Mouse (Mus musculus): Measurements from ENCODE around the gene Mrtfa.

DNA sequence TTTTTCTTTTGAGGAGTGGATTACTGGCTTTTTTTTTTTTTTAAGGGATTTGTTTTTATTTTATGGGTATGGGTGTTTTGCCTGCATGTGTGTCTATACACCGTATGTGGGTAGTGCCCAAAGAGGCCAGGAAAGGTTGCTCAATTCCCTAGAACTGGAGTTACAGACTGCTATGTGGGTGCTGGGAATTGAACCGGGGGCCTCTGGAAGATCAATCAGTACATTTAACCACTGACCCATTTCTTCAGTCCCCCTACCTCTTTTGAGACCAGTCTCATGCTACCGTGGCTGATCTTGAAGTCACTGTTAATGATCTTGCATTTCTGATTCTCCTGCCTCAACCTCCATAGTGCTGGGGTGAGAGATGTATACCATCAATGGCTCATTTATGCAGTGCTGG, 36.7 kb upstream of the Mrtfa start:
- no peak for TF ChIP-seq CTCF (IDR thresholded peaks at IDR 0.05; ENCODE audit: extremely low read depth, insufficient read depth, insufficient read length, insufficient replicate concordance)
- TF ChIP-seq POLR2A (IDR thresholded peaks at IDR 0.05; ENCODE audit: low read depth, low read length): no peak
